Mouse (Mus musculus) heart, adult 2 months (tissue): Measurements from ENCODE around the gene Cnnm2. TPM values are rescaled to one million over a fixed set of nuclear protein-coding genes. Genes with fewer than 3 reads are reported as not detected.
A peak's percentile ranks its signal among the peaks of the same experiment; 100 is the strongest.

ENCODE experiments used
- DNase-seq, 2 experiments: peaks; one replicate each; pipeline ENCODE4 v3.0.0; 2021
- H3K27ac ChIP-seq: fragments of 200-600 bp; 2 replicates; pipeline ENCODE4 v1.8.1; 2022
- H3K27me3 ChIP-seq: fragments of 200-500 bp; 2 replicates; pipeline ENCODE4 v1.6.1; 2012; ENCODE audit warnings: mild to moderate bottlenecking, low read length, inconsistent platforms, mixed read lengths; ENCODE audit not compliant: control insufficient read depth, insufficient read depth
- H3K36me3 ChIP-seq: fragments of 200-500 bp; 2 replicates; pipeline ENCODE4 v1.6.1; 2012; ENCODE audit warnings: low read length, inconsistent platforms; ENCODE audit not compliant: control insufficient read depth, insufficient read depth
- H3K4me1 ChIP-seq: fragments of 200-500 bp; 2 replicates; pipeline ENCODE4 v1.6.1; 2011; ENCODE audit warnings: low read length; ENCODE audit not compliant: control insufficient read depth, insufficient read depth
- H3K4me3 ChIP-seq: fragments of 200-600 bp; 2 replicates; pipeline ENCODE4 v1.8.1; 2022
- H3K79me2 ChIP-seq: fragments of 200-500 bp; replicated peaks from 2 replicates; pipeline ENCODE4 v1.6.1; 2012; ENCODE audit warnings: mild to moderate bottlenecking, inconsistent platforms, low read length, moderate library complexity, mixed read lengths; ENCODE audit not compliant: control insufficient read depth, insufficient read depth
- H3K9ac ChIP-seq: fragments of 200-500 bp; 2 replicates; pipeline ENCODE4 v1.6.1; 2012; ENCODE audit warnings: low read depth, mild to moderate bottlenecking, control low read depth, inconsistent platforms, low read length, mixed read lengths
- CTCF ChIP-seq: fragments of 200-600 bp; IDR thresholded peaks from 2 replicates; pipeline ENCODE4 v1.8.1; 2022; ENCODE audit warnings: antibody characterized with exemption, mild to moderate bottlenecking, moderate library complexity
- EP300 ChIP-seq: fragments of 200-500 bp; IDR thresholded peaks from 2 replicates; pipeline ENCODE4 v1.6.1; 2011; ENCODE audit warnings: low read depth, low read length, control low read depth; ENCODE audit not compliant: insufficient read depth
- POLR2A ChIP-seq: fragments of 200-500 bp; IDR thresholded peaks from 2 replicates; pipeline ENCODE4 v1.6.1; 2011; ENCODE audit warnings: mild to moderate bottlenecking, low read depth, low read length, control low read depth; ENCODE audit not compliant: insufficient read depth
- WGBS: fragments of 180-500 bp; shearing (Covaris S2); methylation state at CpG from one replicate; pipeline ENCODE4 v1.1.7; 2018; 5-methylcytosine and 5-hydroxymethylcytosine counted together
- intact Hi-C: fragments of 180-260 bp; cut with DNase I; formaldehyde crosslinking; loops from one replicate; pipeline ENCODE4 v1.15.1; 2025
- polyA plus RNA-seq: library from polyadenylated mRNA; depleted of rRNA; stranded (reverse); fragments of >200 nt; gene quantifications from 2 replicates; pipeline ENCODE4 v1.2.3, GENCODE M21; 2012
- total RNA-seq, 2 experiments: library from RNA; stranded (reverse); gene quantifications; 2 replicates each; pipeline ENCODE4 v1.2.3; 2021

Gene Cnnm2
- total and polyA plus RNA-seq, 3 experiments = 5.4 to 7.3 (median 6.7) TPM

DNA sequence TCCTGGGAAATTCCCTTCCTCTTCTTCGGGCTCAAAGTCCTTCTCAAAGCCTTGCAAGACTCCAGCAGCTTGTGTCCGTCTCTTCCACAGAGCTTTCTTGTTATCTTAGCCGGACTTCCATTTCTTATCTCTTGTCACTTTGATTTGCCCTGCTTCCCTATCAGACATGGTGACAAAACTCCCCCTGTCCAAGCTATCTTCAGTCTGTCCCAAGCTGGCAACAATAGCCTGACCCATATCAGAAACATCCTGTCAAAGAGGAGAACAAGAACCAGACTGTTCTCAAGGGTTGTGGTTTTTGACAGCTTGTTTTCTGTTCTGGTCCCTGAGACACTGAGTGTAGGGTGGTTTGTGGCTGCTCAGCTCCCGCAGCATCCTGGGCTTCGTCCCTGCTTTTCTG lies 26.2 kb upstream of the Cnnm2 start:
- DNase-seq = no peak
- Histone ChIP-seq H3K79me2 (no peaks in the 10 kb centered on the region), H3K4me3 (no peak overlapping the region), H3K36me3 (no peaks in the 10 kb centered on the region; the same call in 1 of the 2 replicates), H3K4me1 (no peaks in the 10 kb centered on the region; the same call in 1 of the 2 replicates), H3K9ac (no peak overlapping the region), H3K27me3 (no peaks in the 10 kb centered on the region), H3K27ac (no peak overlapping the region)
- intact Hi-C loops = no loop called here
- no peak for TF ChIP-seq EP300
- TF ChIP-seq POLR2A = no peak
- TF ChIP-seq CTCF = no peak
- WGBS = 27% methylated on average over 5 of the region's 5 CpGs

DNA sequence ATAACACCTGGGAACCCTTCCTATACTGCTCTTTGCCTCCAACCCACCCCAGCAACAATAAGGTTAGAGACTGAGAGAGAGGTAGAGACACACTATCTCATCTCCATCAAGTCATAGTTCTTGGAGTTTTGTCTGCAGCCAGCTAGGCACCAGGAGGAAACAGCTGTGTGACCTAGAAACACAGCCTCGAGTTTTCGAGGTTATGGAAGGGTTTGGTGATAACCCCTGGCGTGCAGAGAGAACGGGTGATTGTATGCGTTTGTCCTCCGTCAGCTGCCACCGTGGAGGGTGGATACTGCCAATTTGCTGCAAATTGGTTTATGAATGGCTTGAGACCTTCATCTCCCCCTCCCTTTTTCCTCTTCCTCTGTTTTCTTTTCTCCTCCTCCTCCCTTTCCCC lies 24.3 kb upstream of the Cnnm2 start:
- Histone ChIP-seq H3K4me1 (no peaks in the 10 kb centered on the region; the same call in 1 of the 2 replicates), H3K36me3 (no peaks in the 10 kb centered on the region; the same call in 1 of the 2 replicates), H3K4me3 (no peak overlapping the region), H3K27ac (no peak overlapping the region), H3K9ac (no peak overlapping the region), H3K79me2 (no peaks in the 10 kb centered on the region), H3K27me3 (no peaks in the 10 kb centered on the region)
- TF ChIP-seq POLR2A (no peak), EP300 (no peak), CTCF (no peak)
- no peak for DNase-seq
- 50% methylated on average over 7 of the region's 7 CpGs for WGBS
- intact Hi-C loops = no loop called here

DNA sequence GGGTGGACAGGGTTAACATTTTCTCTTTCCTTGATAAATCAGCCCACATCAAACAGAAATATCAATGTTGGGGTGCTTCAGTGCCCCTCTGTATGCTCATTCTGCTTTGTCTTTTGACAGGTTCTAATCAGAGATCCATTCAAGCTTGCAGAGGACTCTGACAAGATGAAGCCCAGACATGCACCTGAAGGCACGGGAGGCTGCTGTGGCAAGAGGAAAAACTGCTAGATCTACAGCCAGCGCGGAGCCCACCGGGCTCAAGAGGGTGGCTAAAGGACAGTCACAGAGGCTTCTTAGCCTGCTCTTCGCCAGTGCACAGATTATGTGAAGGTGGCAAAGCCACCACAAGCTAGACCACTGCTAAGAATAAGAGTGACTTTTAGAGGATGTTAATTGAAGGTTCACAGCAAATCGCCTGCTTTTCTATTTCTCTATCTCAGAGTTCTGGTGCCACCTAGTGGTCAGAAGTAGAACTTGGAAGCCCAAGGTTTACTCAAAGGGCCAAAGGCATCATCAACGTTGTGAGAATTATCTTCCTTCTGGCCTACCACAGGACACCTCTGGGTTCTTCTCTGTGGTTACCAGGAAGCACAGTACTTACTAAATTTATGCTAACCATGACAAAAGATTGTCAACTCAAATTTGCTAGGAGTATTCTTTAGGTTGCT lies 20.9 kb upstream of the Cnnm2 start:
- Histone ChIP-seq H3K4me3 (no peak overlapping the region), H3K9ac (no peak overlapping the region), H3K79me2 (no peaks in the 10 kb centered on the region), H3K36me3 (no peaks in the 10 kb centered on the region), H3K27ac (no peak overlapping the region), H3K27me3 (no peaks in the 10 kb centered on the region), H3K4me1 (no peaks in the 10 kb centered on the region)
- WGBS = 55% methylated on average over 7 of the region's 7 CpGs
- DNase-seq = peak; percentile 42 to 50
- TF ChIP-seq POLR2A (no peak), CTCF (peak; percentile 96), EP300 (0 out of 2 replicates have a peak, but pooled peaks have one; percentile 22)
- intact Hi-C loops = loop anchor here (1.0 kb wide), 2 partner anchors 70 to 152 kb away; no protein-coding TSS in a partner anchor

DNA sequence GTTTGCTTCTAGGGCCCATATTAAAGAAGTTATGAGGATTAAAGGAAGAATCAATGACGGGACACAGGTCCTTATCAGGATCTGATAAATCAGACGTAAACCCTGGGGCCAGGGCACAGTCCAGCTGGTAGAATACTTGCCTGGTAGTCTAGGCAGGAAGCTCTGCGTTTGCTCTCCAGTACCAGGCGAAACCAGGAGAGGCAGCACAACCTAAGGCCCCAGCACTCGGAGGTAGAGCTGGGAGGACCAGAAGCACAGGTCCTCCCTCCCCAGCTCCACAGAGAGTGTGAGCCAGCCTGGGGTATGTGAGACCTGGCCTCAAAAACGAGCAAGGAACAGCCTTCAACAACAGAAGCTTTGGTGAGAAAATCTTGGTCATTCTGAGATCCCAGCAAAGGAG lies 19.8 kb upstream of the Cnnm2 start:
- no peak for DNase-seq
- 51% methylated on average over 6 of the region's 6 CpGs for WGBS
- H3K27me3 ChIP-seq = no peaks in the 10 kb centered on the region
- no peaks in the 10 kb centered on the region for H3K36me3 ChIP-seq
- TF ChIP-seq POLR2A (no peak), EP300 (no peak), CTCF (no peak)
- no peak overlapping the region for H3K4me3 ChIP-seq
- intact Hi-C loops = no loop called here
- no peaks in the 10 kb centered on the region for H3K79me2 ChIP-seq
- no peaks in the 10 kb centered on the region for H3K4me1 ChIP-seq
- no peak overlapping the region for H3K9ac ChIP-seq
- H3K27ac ChIP-seq = no peak overlapping the region

DNA sequence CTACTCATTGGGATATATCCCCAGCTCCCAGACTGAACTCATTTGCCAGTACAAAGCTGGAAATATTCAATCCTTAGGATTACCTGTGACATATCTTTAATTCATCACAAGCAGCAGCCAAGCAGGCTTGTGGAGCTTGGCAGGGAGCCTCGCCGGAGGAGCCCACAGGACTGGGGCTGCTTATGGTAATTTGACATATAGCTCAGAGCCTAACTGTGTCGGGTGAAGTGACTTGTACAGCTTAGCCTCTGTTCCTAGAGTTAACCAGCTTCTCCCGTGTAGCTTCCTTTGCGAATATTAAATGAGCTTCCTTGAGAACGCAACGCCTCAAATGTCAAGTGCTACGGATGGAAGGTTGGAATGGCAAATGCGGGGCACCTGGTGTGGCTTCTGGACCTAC lies 16.7 kb upstream of the Cnnm2 start:
- Histone ChIP-seq H3K27me3 (no peaks in the 10 kb centered on the region), H3K4me1 (no peaks in the 10 kb centered on the region), H3K9ac (no peak overlapping the region), H3K27ac (no peak overlapping the region), H3K4me3 (no peak overlapping the region), H3K79me2 (no peaks in the 10 kb centered on the region), H3K36me3 (no peaks in the 10 kb centered on the region)
- TF ChIP-seq EP300 (no peak), CTCF (no peak), POLR2A (no peak)
- no peak for DNase-seq
- intact Hi-C loops = no loop called here
- WGBS = 76% methylated on average over 9 of the region's 9 CpGs

DNA sequence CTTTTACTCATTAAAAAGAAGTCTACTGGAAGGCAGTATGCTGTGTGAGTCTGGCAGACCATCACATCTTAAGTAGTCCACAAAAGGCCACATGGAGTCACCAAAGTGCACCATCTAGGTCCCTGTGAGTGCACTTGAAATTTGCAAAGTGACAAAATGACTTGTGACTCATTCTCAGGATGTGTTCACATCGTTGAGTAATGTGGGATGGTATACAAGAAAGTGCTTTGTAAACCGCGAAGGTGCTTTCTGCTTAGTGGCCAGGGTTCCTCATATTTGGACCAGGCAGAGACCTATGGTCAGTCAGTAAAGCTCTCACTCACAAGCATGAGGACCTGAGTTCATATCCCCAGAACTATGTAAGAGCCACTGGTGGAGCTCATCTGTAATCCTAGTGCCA lies 13.6 kb upstream of the Cnnm2 start:
- intact Hi-C loops = no loop called here

More for the DNA sequence above, 13.6 kb upstream of the Cnnm2 start:
- H3K4me3 ChIP-seq = no peak overlapping the region
- no peaks in the 10 kb centered on the region for H3K36me3 ChIP-seq
- no peak for DNase-seq
- no peak overlapping the region for H3K9ac ChIP-seq
- TF ChIP-seq CTCF (no peak), EP300 (no peak), POLR2A (no peak)
- 81% methylated on average over 3 of the region's 3 CpGs for WGBS
- no peaks in the 10 kb centered on the region for H3K4me1 ChIP-seq
- no peak overlapping the region for H3K27ac ChIP-seq
- H3K27me3 ChIP-seq = no peaks in the 10 kb centered on the region
- H3K79me2 ChIP-seq = no peaks in the 10 kb centered on the region
